Mouse (Mus musculus): ENCODE measurements around the gene Ubald2. TPM values are rescaled to one million over a fixed set of nuclear protein-coding genes. Genes with fewer than 3 reads are reported as not detected.

Ubald2 gene
- polyA plus RNA-seq, 1 experiment from 2014 or later: 59.6 TPM

- Histone ChIP-seq H3K27ac (no peak overlapping the region), H3K9me3 (no peaks in the 10 kb centered on the region)
Observed at GRCm38 (mm10) chr11:116479832-116480231, 45.9 kb downstream of the Ubald2 start.

GRCm38 (mm10) chr11:116480975-116481374 is 47.1 kb downstream of the Ubald2 start:
- H3K27ac ChIP-seq: no peak overlapping the region
- H3K36me3 ChIP-seq (replicated peaks): peaks cover 97% of the 10 kb centered on the region
- H3K9ac ChIP-seq: no peak overlapping the region
- no peak overlapping the region for H3K4me3 ChIP-seq (replicated peaks)
- no peak for ATAC-seq (ENCODE audit: low FRiP score)
- H3K27me3 ChIP-seq: no peaks in the 10 kb centered on the region
- H3K9me3 ChIP-seq: no peaks in the 10 kb centered on the region
- H3K4me2 ChIP-seq: no peak overlapping the region
- WGBS: 96% methylated on average over 8 of the region's 8 CpGs
- H3K4me1 ChIP-seq: peaks cover 4% of the 10 kb centered on the region; the same call in 1 of the 2 replicates

More at GRCm38 (mm10) chr11:116479832-116480231, 45.9 kb downstream of the Ubald2 start:
- ATAC-seq (ENCODE audit: low FRiP score): no peak
- H3K4me3 ChIP-seq (replicated peaks): no peak overlapping the region
- no peak overlapping the region for H3K4me2 ChIP-seq
- WGBS: 72% methylated on average over 8 of the region's 8 CpGs
- H3K4me1 ChIP-seq: peaks cover 4% of the 10 kb centered on the region; the same call in 1 of the 2 replicates
- peaks cover 97% of the 10 kb centered on the region for H3K36me3 ChIP-seq (replicated peaks)
- no peaks in the 10 kb centered on the region for H3K27me3 ChIP-seq
- H3K9ac ChIP-seq: no peak overlapping the region

DNA sequence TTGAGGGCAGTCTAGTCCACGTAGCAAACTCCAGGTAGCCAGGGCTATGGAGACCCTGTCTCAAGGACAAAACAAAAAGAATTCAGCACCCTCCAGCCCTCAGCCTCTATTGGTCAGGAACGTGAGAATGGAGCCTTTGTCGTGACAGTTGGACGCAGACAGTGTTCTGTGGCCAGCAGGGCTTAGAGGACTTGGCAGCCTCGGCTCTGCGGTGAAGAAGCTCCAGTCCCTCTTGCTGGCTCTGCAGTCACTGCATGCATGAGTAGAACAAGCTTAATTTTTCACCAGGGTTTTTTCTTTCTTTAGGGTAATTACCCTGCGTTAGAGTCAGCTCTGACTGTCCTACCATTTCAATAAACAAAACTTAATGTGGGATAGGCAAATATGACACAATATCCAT is 47.9 kb downstream of the Ubald2 start:
- peaks cover 96% of the 10 kb centered on the region for H3K36me3 ChIP-seq (replicated peaks)
- no peaks in the 10 kb centered on the region for H3K9me3 ChIP-seq
- 81% methylated on average over 7 of the region's 7 CpGs for WGBS
- H3K9ac ChIP-seq: no peak overlapping the region
- no peak overlapping the region for H3K27ac ChIP-seq
- no peak overlapping the region for H3K4me2 ChIP-seq
- ATAC-seq (ENCODE audit: low FRiP score): no peak
- H3K27me3 ChIP-seq: no peaks in the 10 kb centered on the region
- peaks cover 4% of the 10 kb centered on the region; the same call in 1 of the 2 replicates for H3K4me1 ChIP-seq
- no peak overlapping the region for H3K4me3 ChIP-seq (replicated peaks)

GRCm38 (mm10) chr11:116484261-116484660 is 50.4 kb downstream of the Ubald2 start:
- H3K4me1 ChIP-seq: peaks cover 11% of the 10 kb centered on the region
- no peak for ATAC-seq (ENCODE audit: low FRiP score)
- H3K27me3 ChIP-seq: no peaks in the 10 kb centered on the region
- 91% methylated on average over 8 of the region's 8 CpGs for WGBS
- no peak overlapping the region for H3K4me3 ChIP-seq (replicated peaks)
- H3K9me3 ChIP-seq: no peaks in the 10 kb centered on the region
- H3K4me2 ChIP-seq: no peak overlapping the region
- H3K27ac ChIP-seq: no peak overlapping the region
- peaks cover 83% of the 10 kb centered on the region for H3K36me3 ChIP-seq (replicated peaks)
- no peak overlapping the region for H3K9ac ChIP-seq

GRCm38 (mm10) chr11:116488207-116488606 is 54.3 kb downstream of the Ubald2 start:
- Histone ChIP-seq H3K27ac (no peak overlapping the region), H3K27me3 (0 out of 2 replicates have a peak, but pooled peaks cover 4% of the 10 kb centered on the region), H3K4me2 (no peak overlapping the region), H3K36me3 (replicated peaks) (peaks cover 46% of the 10 kb centered on the region), H3K9ac (no peak overlapping the region), H3K4me3 (replicated peaks) (no peak overlapping the region), H3K9me3 (no peaks in the 10 kb centered on the region), H3K4me1 (peaks cover 12% of the 10 kb centered on the region)
- no peak for ATAC-seq (ENCODE audit: low FRiP score)

Other genes with a start within 250 kb of the Ubald2 start
- 55.9 and 57.4 TPM in 2 replicates for gene Ten1, start 235.2 kb upstream of the Ubald2 start, polyA plus RNA-seq (2016; fragmentation: Nextera tagmentation; extraction: Ambion mirVana)
- 36.0 and 36.8 TPM in 2 replicates for gene Acox1, start 235.0 kb upstream of the Ubald2 start, polyA plus RNA-seq (2016; fragmentation: Nextera tagmentation; extraction: Ambion mirVana)
- 0.61 and 0.65 TPM in 2 replicates for gene Evpl, start 196.0 kb upstream of the Ubald2 start, polyA plus RNA-seq (2016; fragmentation: Nextera tagmentation; extraction: Ambion mirVana)
- 84.8 and 86.5 TPM in 2 replicates for gene Srp68, start 159.9 kb upstream of the Ubald2 start, polyA plus RNA-seq (2016; fragmentation: Nextera tagmentation; extraction: Ambion mirVana)
- 0.19 and 0.46 TPM in 2 replicates for gene Galr2, start 153.2 kb upstream of the Ubald2 start, polyA plus RNA-seq (2016; fragmentation: Nextera tagmentation; extraction: Ambion mirVana)
- 73.3 and 78.8 TPM in 2 replicates for gene Exoc7, start 126.9 kb upstream of the Ubald2 start, polyA plus RNA-seq (2016; fragmentation: Nextera tagmentation; extraction: Ambion mirVana)
- gene Foxj1, start 98.7 kb upstream of the Ubald2 start, polyA plus RNA-seq (2016; fragmentation: Nextera tagmentation; extraction: Ambion mirVana): 10.3 and 14.3 TPM in 2 replicates
- gene Rnf157, start 21.1 kb upstream of the Ubald2 start, polyA plus RNA-seq (2016; fragmentation: Nextera tagmentation; extraction: Ambion mirVana): 23.3 and 36.8 TPM in 2 replicates
- not detected in 2 replicates for gene Qrich2, start 32.1 kb downstream of the Ubald2 start, polyA plus RNA-seq (2016; fragmentation: Nextera tagmentation; extraction: Ambion mirVana)
- 174 and 176 TPM in 2 replicates for gene Prpsap1, start 60.1 kb downstream of the Ubald2 start, polyA plus RNA-seq (2016; fragmentation: Nextera tagmentation; extraction: Ambion mirVana)
- gene Sphk1, start 96.8 kb downstream of the Ubald2 start, polyA plus RNA-seq (2016; fragmentation: Nextera tagmentation; extraction: Ambion mirVana): 2.0 and 3.3 TPM in 2 replicates
- 12.5 and 17.3 TPM in 2 replicates for gene Ube2o, start 147.4 kb downstream of the Ubald2 start, polyA plus RNA-seq (2016; fragmentation: Nextera tagmentation; extraction: Ambion mirVana)
- gene Aanat, start 152.3 kb downstream of the Ubald2 start, polyA plus RNA-seq (2016; fragmentation: Nextera tagmentation; extraction: Ambion mirVana): 0.24 TPM in 1 of 2 replicates, not detected in the other
- 1.4 and 1.9 TPM in 2 replicates for gene Rhbdf2, start 192.9 kb downstream of the Ubald2 start, polyA plus RNA-seq (2016; fragmentation: Nextera tagmentation; extraction: Ambion mirVana)
- 0.76 and 1.3 TPM in 2 replicates for gene Prcd, start 219.4 kb downstream of the Ubald2 start, polyA plus RNA-seq (2016; fragmentation: Nextera tagmentation; extraction: Ambion mirVana)
- 4.2 and 4.3 TPM in 2 replicates for gene Cygb, start 220.2 kb downstream of the Ubald2 start, polyA plus RNA-seq (2016; fragmentation: Nextera tagmentation; extraction: Ambion mirVana)

Data from forebrain, embryonic 12.5 days (tissue).